Comparison of ENCODE assay signal across 8 mouse cellular contexts in genomic region chr4:150048038-150048437, GRCm38 (mm10). TPM values are rescaled to one million over a fixed set of nuclear protein-coding genes. Genes with fewer than 3 reads are reported as not detected.
A peak's percentile ranks its signal among the peaks of the same experiment; 100 is the strongest.
DNase-seq lines count a peak whose midpoint lies in the region; ATAC-seq and TF ChIP-seq lines count a peak whose summit lies in the region.

No protein-coding gene starts in this region.

- POLR2A ChIA-PET in Patski (lab: Charles Lee): interaction anchor here (0.6 to 2.6 kb wide), 3 partner anchors 13 to 542 kb away, joined by 3 to 9 read pairs (median 3); partner anchors contain the start of gene Gpr157

- CTCF ChIA-PET in Patski (lab: Charles Lee): no interaction called here

- peak overlapping the region; percentile 85 for H3K4me2 ChIP-seq in forebrain, embryonic 11.5 days (ENCODE audit: low read depth, low read length, severe bottlenecking)
- peak overlapping the region; percentile 73 for H3K4me2 ChIP-seq in hindbrain, embryonic 12.5 days (replicated peaks)
- peak overlapping the region; percentile 92 for H3K4me2 ChIP-seq in limb, embryonic 15.5 days
- peak overlapping the region; percentile 74 for H3K4me2 ChIP-seq in midbrain, embryonic 14.5 days (ENCODE audit: low read length)

- no peak overlapping the region for H3K27ac ChIP-seq in forebrain, embryonic 11.5 days (ENCODE audit: low read depth, low read length)
- H3K27ac ChIP-seq in hindbrain, embryonic 12.5 days: no peak overlapping the region
- peak overlapping the region; percentile 57; the same call in 1 of the 2 replicates for H3K27ac ChIP-seq in limb, embryonic 15.5 days
- no peak overlapping the region for H3K27ac ChIP-seq in midbrain, embryonic 14.5 days (replicated peaks; ENCODE audit: low read depth, low read length)

- H3K9ac ChIP-seq in forebrain, embryonic 11.5 days (ENCODE audit: low read length): peak overlapping the region; percentile 49
- peak overlapping the region; percentile 27; the same call in 1 of the 2 replicates for H3K9ac ChIP-seq in hindbrain, embryonic 12.5 days
- H3K9ac ChIP-seq in limb, embryonic 15.5 days: peak overlapping the region; percentile 46
- H3K9ac ChIP-seq in midbrain, embryonic 14.5 days (replicated peaks; ENCODE audit: low read length): no peak overlapping the region

- H3K27me3 ChIP-seq in Patski: no peaks in the 10 kb centered on the region
- peaks cover 25% of the 10 kb centered on the region for H3K27me3 ChIP-seq in forebrain, embryonic 11.5 days (ENCODE audit: control insufficient read depth, insufficient read depth, low read length)
- H3K27me3 ChIP-seq in hindbrain, embryonic 12.5 days: peaks cover 72% of the 10 kb centered on the region
- peaks cover 36% of the 10 kb centered on the region for H3K27me3 ChIP-seq in limb, embryonic 15.5 days
- H3K27me3 ChIP-seq in midbrain, embryonic 14.5 days (ENCODE audit: control insufficient read depth, insufficient read depth, low read length): peaks cover 42% of the 10 kb centered on the region

- TF ChIP-seq CTCF in Patski (IDR thresholded peaks at IDR 0.05): no peak

- DNase-seq in 416B (ENCODE audit: low read depth): peak; percentile 74
- DNase-seq in Patski (ENCODE audit: low read depth, low spot score): no peak
- peak; percentile 77 for DNase-seq in forebrain, embryonic 11.5 days (ENCODE audit: low spot score)
- DNase-seq in midbrain, embryonic 14.5 days: peak; percentile 72
- no peak for DNase-seq in T-cell, adult 2 months (ENCODE audit: low spot score)

- peak overlapping the region; percentile 43 for H3K4me3 ChIP-seq in forebrain, embryonic 11.5 days (ENCODE audit: low read depth, low read length)
- peak overlapping the region; percentile 45 for H3K4me3 ChIP-seq in hindbrain, embryonic 12.5 days
- peak overlapping the region; percentile 51 for H3K4me3 ChIP-seq in limb, embryonic 15.5 days
- H3K4me3 ChIP-seq in midbrain, embryonic 14.5 days (replicated peaks; ENCODE audit: low read depth, low read length): peak overlapping the region; percentile 39

- H3K4me1 ChIP-seq in forebrain, embryonic 11.5 days (replicated peaks; ENCODE audit: control insufficient read depth, insufficient read depth, low read length): peaks cover 6% of the 10 kb centered on the region
- peaks cover 19% of the 10 kb centered on the region for H3K4me1 ChIP-seq in hindbrain, embryonic 12.5 days
- peaks cover 21% of the 10 kb centered on the region for H3K4me1 ChIP-seq in limb, embryonic 15.5 days
- H3K4me1 ChIP-seq in midbrain, embryonic 14.5 days (ENCODE audit: control insufficient read depth, insufficient read depth, low read length): peaks cover 16% of the 10 kb centered on the region

- H3K9me3 ChIP-seq in forebrain, embryonic 11.5 days (ENCODE audit: control insufficient read depth, low read length): no peaks in the 10 kb centered on the region
- H3K9me3 ChIP-seq in hindbrain, embryonic 12.5 days (replicated peaks): no peaks in the 10 kb centered on the region
- H3K9me3 ChIP-seq in limb, embryonic 15.5 days: no peaks in the 10 kb centered on the region
- H3K9me3 ChIP-seq in midbrain, embryonic 14.5 days (ENCODE audit: control insufficient read depth, low read length): no peaks in the 10 kb centered on the region

- no peaks in the 10 kb centered on the region for H3K36me3 ChIP-seq in forebrain, embryonic 11.5 days (ENCODE audit: control insufficient read depth, insufficient read depth, low read length)
- no peaks in the 10 kb centered on the region for H3K36me3 ChIP-seq in hindbrain, embryonic 12.5 days
- no peaks in the 10 kb centered on the region for H3K36me3 ChIP-seq in limb, embryonic 15.5 days
- no peaks in the 10 kb centered on the region for H3K36me3 ChIP-seq in midbrain, embryonic 14.5 days (ENCODE audit: control insufficient read depth, insufficient read depth, low read length)

- peak; percentile 53 for ATAC-seq in Patski
- ATAC-seq in forebrain, embryonic 11.5 days (replicated peaks; ENCODE audit: low FRiP score): peak; percentile 73
- peak; percentile 77 for ATAC-seq in hindbrain, embryonic 12.5 days (ENCODE audit: low FRiP score)
- no peak for ATAC-seq in limb, embryonic 15.5 days (ENCODE audit: insufficient number of reproducible peaks, low FRiP score, low TSS enrichment, low read depth)
- no peak for ATAC-seq in midbrain, embryonic 14.5 days (ENCODE audit: low FRiP score, low TSS enrichment)
- no peak for ATAC-seq in frontal cortex, adult (ENCODE audit: low TSS enrichment)

- in situ Hi-C loops in Patski (cut with MboI; ENCODE audit: low pct_unique_long_range_greater_than_20kb): no loop called here

- WGBS in forebrain, embryonic 11.5 days: under 1% methylated on average over 20 of the region's 20 CpGs
- under 1% methylated on average over 20 of the region's 20 CpGs for WGBS in hindbrain, embryonic 12.5 days
- under 1% methylated on average over 20 of the region's 20 CpGs for WGBS in limb, embryonic 15.5 days
- 0% methylated on average over 20 of the region's 20 CpGs for WGBS in midbrain, embryonic 14.5 days

RNA-seq across cellular contexts. Expression of gene Gpr157, which starts 39.1 kb away (rescaled TPM):
- polyA plus RNA-seq in Patski (2021): 0.50 TPM
- 0.21 and 0.24 TPM in 2 replicates for polyA plus RNA-seq in forebrain, embryonic 11.5 days (2014; fragmentation: Nextera tagmentation; extraction: Ambion mirVana)
- polyA plus RNA-seq in hindbrain, embryonic 12.5 days (2016; fragmentation: Nextera tagmentation; extraction: Ambion mirVana): 0.68 TPM in 2 replicates
- polyA plus RNA-seq in limb, embryonic 15.5 days (2015; fragmentation: Nextera tagmentation; extraction: Ambion mirVana): 1.4 and 1.7 TPM in 2 replicates
- polyA plus RNA-seq in midbrain, embryonic 14.5 days (2014; fragmentation: Nextera tagmentation; extraction: Ambion mirVana): 0.11 and 0.25 TPM in 2 replicates

RNA-seq across cellular contexts. Expression of gene H6pd, which starts 39.2 kb away (rescaled TPM):
- 39.5 TPM for polyA plus RNA-seq in Patski (2021)
- 2.1 and 2.5 TPM in 2 replicates for polyA plus RNA-seq in forebrain, embryonic 11.5 days (2014; fragmentation: Nextera tagmentation; extraction: Ambion mirVana)
- 5.4 and 5.8 TPM in 2 replicates for polyA plus RNA-seq in hindbrain, embryonic 12.5 days (2016; fragmentation: Nextera tagmentation; extraction: Ambion mirVana)
- polyA plus RNA-seq in limb, embryonic 15.5 days (2015; fragmentation: Nextera tagmentation; extraction: Ambion mirVana): 13.1 and 13.4 TPM in 2 replicates
- polyA plus RNA-seq in midbrain, embryonic 14.5 days (2014; fragmentation: Nextera tagmentation; extraction: Ambion mirVana): 1.5 and 1.7 TPM in 2 replicates

Comparison
In these comparisons a context has a peak if more than half of its experiments do, and no peak if none do; other contexts are left out.
1. DNase-seq: peak in 416B (single experiment), forebrain, embryonic 11.5 days (single experiment) and midbrain, embryonic 14.5 days (single experiment); none in Patski (single experiment) and T-cell, adult 2 months (single experiment).
2. ATAC-seq: peak in Patski (single experiment), forebrain, embryonic 11.5 days (single experiment) and hindbrain, embryonic 12.5 days (single experiment); none in limb, embryonic 15.5 days (single experiment), midbrain, embryonic 14.5 days (single experiment) and frontal cortex, adult (single experiment).
3. Peak in every context shown above with its lines, with median percentiles within 50 percentile points of each other: H3K4me2 ChIP-seq and H3K4me3 ChIP-seq.